Mouse (Mus musculus): ENCODE data around the gene Gm12845. TPM values are rescaled to one million over a fixed set of nuclear protein-coding genes. Genes with fewer than 3 reads are reported as not detected.

Gm12845 gene
- total RNA-seq, 2 experiments from 2014 or later: not detected

Other genes starting within 250 kb of the Gm12845 start
- 20.9 and 22.6 TPM in 2 replicates for gene Rnf220, start 227.4 kb upstream of the Gm12845 start, total RNA-seq (2015; ENCODE audit: low replicate concordance)
- 10.1 and 21.9 TPM in 2 replicates for gene Rnf220, start 227.4 kb upstream of the Gm12845 start, total RNA-seq (2017; ENCODE audit: low replicate concordance)
- 19.1 and 24.3 TPM in 2 replicates for gene Eri3, start 174.0 kb upstream of the Gm12845 start, total RNA-seq (2015; ENCODE audit: low replicate concordance)
- 0.61 and 5.5 TPM in 2 replicates for gene Eri3, start 174.0 kb upstream of the Gm12845 start, total RNA-seq (2017; ENCODE audit: low replicate concordance)
- 10.1 and 13.4 TPM in 2 replicates for gene Dmap1, start 42.1 kb upstream of the Gm12845 start, total RNA-seq (2015; ENCODE audit: low replicate concordance)
- gene Dmap1, start 42.1 kb upstream of the Gm12845 start, total RNA-seq (2017; ENCODE audit: low replicate concordance): 13.6 and 38.2 TPM in 2 replicates
- gene Klf17, start 41.2 kb downstream of the Gm12845 start, total RNA-seq (2015; ENCODE audit: low replicate concordance): not detected in 2 replicates
- gene Klf17, start 41.2 kb downstream of the Gm12845 start, total RNA-seq (2017; ENCODE audit: low replicate concordance): not detected in 2 replicates
- 273 and 276 TPM in 2 replicates for gene Slc6a9, start 110.1 kb downstream of the Gm12845 start, total RNA-seq (2015; ENCODE audit: low replicate concordance)
- 282 and 375 TPM in 2 replicates for gene Slc6a9, start 110.1 kb downstream of the Gm12845 start, total RNA-seq (2017; ENCODE audit: low replicate concordance)
- gene Ccdc24, start 148.1 kb downstream of the Gm12845 start, total RNA-seq (2015; ENCODE audit: low replicate concordance): 1.3 TPM in 1 of 2 replicates, not detected in the other
- 0.98 and 17.2 TPM in 2 replicates for gene Ccdc24, start 148.1 kb downstream of the Gm12845 start, total RNA-seq (2017; ENCODE audit: low replicate concordance)
- not detected in 2 replicates for gene B4galt2, start 159.1 kb downstream of the Gm12845 start, total RNA-seq (2015; ENCODE audit: low replicate concordance)
- gene B4galt2, start 159.1 kb downstream of the Gm12845 start, total RNA-seq (2017; ENCODE audit: low replicate concordance): 0.45 TPM in 1 of 2 replicates, not detected in the other
- gene Atp6v0b, start 162.9 kb downstream of the Gm12845 start, total RNA-seq (2015; ENCODE audit: low replicate concordance): 288 and 327 TPM in 2 replicates
- gene Atp6v0b, start 162.9 kb downstream of the Gm12845 start, total RNA-seq (2017; ENCODE audit: low replicate concordance): 61.0 and 77.4 TPM in 2 replicates
- gene Dph2, start 167.6 kb downstream of the Gm12845 start, total RNA-seq (2015; ENCODE audit: low replicate concordance): 0.72 and 0.84 TPM in 2 replicates
- 1.2 and 5.9 TPM in 2 replicates for gene Dph2, start 167.6 kb downstream of the Gm12845 start, total RNA-seq (2017; ENCODE audit: low replicate concordance)
- 10.5 and 19.1 TPM in 2 replicates for gene Ipo13, start 190.6 kb downstream of the Gm12845 start, total RNA-seq (2015; ENCODE audit: low replicate concordance)
- 14.5 and 17.9 TPM in 2 replicates for gene Ipo13, start 190.6 kb downstream of the Gm12845 start, total RNA-seq (2017; ENCODE audit: low replicate concordance)
- 12.2 and 14.8 TPM in 2 replicates for gene Artn, start 205.4 kb downstream of the Gm12845 start, total RNA-seq (2015; ENCODE audit: low replicate concordance)
- gene Artn, start 205.4 kb downstream of the Gm12845 start, total RNA-seq (2017; ENCODE audit: low replicate concordance): 12.0 and 13.0 TPM in 2 replicates